In the genomic region with DNA sequence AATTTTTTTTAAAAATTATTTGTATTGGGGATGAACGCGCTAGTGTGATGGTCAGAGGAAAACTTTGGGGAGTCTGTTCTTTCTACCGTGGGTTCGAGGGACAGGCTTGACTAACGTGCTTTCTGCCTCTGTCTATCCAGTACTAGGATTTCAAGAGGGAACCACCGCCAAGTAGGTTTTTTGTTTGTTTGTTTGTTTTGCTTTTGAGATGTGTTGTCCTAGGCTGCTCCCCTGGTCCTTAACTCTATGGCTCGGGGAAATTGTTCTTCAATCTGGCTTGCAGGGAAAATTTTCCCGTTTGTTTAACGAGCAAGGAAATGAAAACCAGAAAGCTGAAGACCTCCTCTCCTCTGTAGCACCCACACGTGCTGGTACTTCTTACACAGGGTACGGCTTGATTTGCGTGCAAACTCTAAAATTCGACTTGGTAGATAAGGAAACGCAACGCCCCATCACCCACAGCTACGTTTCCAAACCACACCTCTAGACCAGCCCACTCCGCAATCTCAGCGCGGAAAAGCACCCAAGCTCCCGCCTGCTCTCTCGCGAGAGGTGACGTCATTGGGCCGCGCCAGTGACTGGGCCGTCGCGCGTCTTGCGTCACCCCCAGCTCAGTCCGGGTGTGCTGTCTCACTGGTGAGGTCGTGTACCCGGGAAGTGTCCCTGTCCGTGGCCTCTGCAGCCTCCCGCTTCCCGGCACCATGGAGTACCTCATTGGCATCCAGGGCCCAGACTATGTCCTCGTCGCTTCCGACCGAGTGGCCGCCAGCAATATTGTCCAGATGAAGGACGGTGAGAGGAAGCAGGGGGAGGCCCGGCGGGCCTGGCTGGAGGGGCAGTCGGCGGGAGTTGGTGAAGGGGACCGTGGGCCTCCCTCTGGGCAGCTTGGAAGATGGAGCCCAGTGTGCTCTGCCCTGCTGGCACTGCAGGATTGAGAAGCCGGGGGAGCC, we compare ENCODE assay signal across 8 mouse cellular contexts. TPM values are rescaled to one million over a fixed set of nuclear protein-coding genes. Genes with fewer than 3 reads are reported as not detected.
DNase-seq lines count a peak whose midpoint lies in the region; ATAC-seq lines count a peak whose summit lies in the region.

TSS of gene Psmb2 (plus strand) at position 577 of the 950 bp plus-strand sequence.

- peak; percentile 96 for ATAC-seq in megakaryocyte progenitor cell, adult 5-6 weeks (replicated peaks; ENCODE audit: poor library complexity)

- DNase-seq in adipocyte (ENCODE audit: low spot score): peak; percentile 97
- peak; percentile 99 for DNase-seq in embryo, embryonic 10 days (ENCODE audit: low spot score)
- DNase-seq in gastrocnemius, postnatal 10 days: peak; percentile 100
- DNase-seq in induced T-regulatory cell, adult 2 months (ENCODE audit: low read depth): peak; percentile 99
- peak; percentile 89 to 97 for DNase-seq in left cerebral cortex, adult 9 months (ENCODE audit: low spot score in 2 of 2)
- DNase-seq in right cerebral cortex, postnatal 14 days: peak; percentile 99
- peak; percentile 99 for DNase-seq in urinary bladder, postnatal 36 days (ENCODE audit: low spot score in 2 of 2)

RNA-seq across cellular contexts. Expression of gene Psmb2, which starts in this region (rescaled TPM):
- total RNA-seq in gastrocnemius, postnatal 10 days (2021): 100 to 1,000 TPM; 117 to 119 TPM
- total RNA-seq in megakaryocyte progenitor cell, adult 5-6 weeks (2015): 240 and 298 TPM in 2 replicates
- total RNA-seq in megakaryocyte progenitor cell, adult 5-6 weeks (2017): 112 and 159 TPM in 2 replicates

Comparison
In these comparisons a context has a peak if more than half of its experiments do, and no peak if none do; other contexts are left out.
1. Peak in every context shown above with its lines: DNase-seq and ATAC-seq.